Mouse (Mus musculus) Patski (cell line): ENCODE measurements around the gene Rnase10. TPM values are rescaled to one million over a fixed set of nuclear protein-coding genes. Genes with fewer than 3 reads are reported as not detected.
"Not testable (repeated sequence)": the region's sequence is repeated elsewhere in the genome, so short reads cannot be mapped to it uniquely, and the experiment has no call there.

Experiments used
- ATAC-seq: fragments of 100-300 bp; one replicate; pipeline ENCODE4 v1.8.0; 2021
- CTCF ChIA-PET: fragments of 350-600 bp; sonication (Branson Sonifier 250); formaldehyde crosslinking; loops from one replicate; lab custom pipeline; 2022; ENCODE audit warnings: inconsistent platforms; lab: Charles Lee
- POLR2A ChIA-PET: fragments of 350-600 bp; sonication (Branson Sonifier 250); formaldehyde crosslinking; loops from one replicate; lab custom pipeline; 2022; ENCODE audit warnings: antibody characterized with exemption, inconsistent platforms; lab: Charles Lee
- DNase-seq: peaks from one replicate; pipeline ENCODE4 v3.0.0-alpha.2; 2011; ENCODE audit warnings: low read depth, low spot score
- H3K27me3 ChIP-seq: fragments of 371-371 bp; one replicate; pipeline ENCODE4 v1.5.1; 2021
- CTCF ChIP-seq: fragments of 100-300 bp; IDR thresholded peaks from one replicate; pipeline ENCODE4 v1.5.1; 2021
- in situ Hi-C: fragments of 300-500 bp; cut with MboI; formaldehyde crosslinking; loops from 3 replicates; pipeline ENCODE4 v1.11.1; 2018; ENCODE audit warnings: low pct_unique_long_range_greater_than_20kb, mixed read lengths
- polyA plus RNA-seq: library from polyadenylated mRNA; unstranded; gene quantifications from one replicate; pipeline ENCODE4 v1.2.3, GENCODE M21; 2021

Gene Rnase10
- polyA plus RNA-seq: not detected

GRCm38 (mm10) chr14:51007152-51007801 lies at the start of gene Rnase10:
Gene Rnase10, plus strand, starts transcription at chr14:51007751.
- H3K27me3 ChIP-seq: no peaks in the 10 kb centered on the region
- TF ChIP-seq CTCF: no peak
- ChIA-PET POLR2A (no interaction called here), CTCF (interaction anchor here (1.1 to 2.1 kb wide), 5 partner anchors 11 to 15 kb away, joined by 3 to 7 read pairs (median 4); no protein-coding TSS in a partner anchor)
- ATAC-seq (no peak), DNase-seq (no peak)
- in situ Hi-C loops: no loop called here

DNA sequence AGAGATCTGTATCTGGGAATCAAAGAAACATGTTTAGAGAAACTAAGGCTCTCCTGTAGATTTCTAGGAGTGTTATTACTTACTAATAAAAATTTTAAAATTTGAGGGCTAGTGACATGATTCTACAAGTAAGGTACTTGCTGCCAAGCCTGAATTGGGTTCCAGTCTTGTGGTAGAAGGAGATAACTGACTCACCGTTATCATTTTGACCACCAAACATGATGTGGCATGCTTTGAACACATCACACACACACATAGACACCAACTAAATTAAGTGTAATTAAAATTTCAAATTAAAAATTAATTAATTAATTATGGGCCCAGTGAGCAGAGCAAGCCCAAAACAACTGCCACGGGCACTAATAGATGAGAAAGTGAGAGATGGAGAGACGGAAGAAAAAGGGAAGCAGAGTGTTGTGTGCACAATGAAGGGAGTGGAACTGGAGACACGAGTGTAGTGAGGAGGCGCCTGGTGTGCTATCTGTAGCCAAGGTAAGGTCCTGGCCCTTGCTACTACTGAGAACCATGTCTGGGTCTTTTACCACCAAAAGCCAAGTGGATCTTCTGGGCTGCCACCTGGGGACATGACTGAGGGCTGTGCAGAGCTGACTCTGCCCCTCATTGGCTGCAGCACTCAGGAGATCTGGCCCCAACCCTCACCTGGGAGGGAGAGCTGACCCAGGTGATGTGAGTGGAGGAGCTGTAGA lies 49.1 kb upstream of the Rnase10 start:
- ATAC-seq, DNase-seq, CTCF ChIA-PET, POLR2A ChIA-PET, H3K27me3 ChIP-seq, in situ Hi-C loops: not testable (repeated sequence)

DNA sequence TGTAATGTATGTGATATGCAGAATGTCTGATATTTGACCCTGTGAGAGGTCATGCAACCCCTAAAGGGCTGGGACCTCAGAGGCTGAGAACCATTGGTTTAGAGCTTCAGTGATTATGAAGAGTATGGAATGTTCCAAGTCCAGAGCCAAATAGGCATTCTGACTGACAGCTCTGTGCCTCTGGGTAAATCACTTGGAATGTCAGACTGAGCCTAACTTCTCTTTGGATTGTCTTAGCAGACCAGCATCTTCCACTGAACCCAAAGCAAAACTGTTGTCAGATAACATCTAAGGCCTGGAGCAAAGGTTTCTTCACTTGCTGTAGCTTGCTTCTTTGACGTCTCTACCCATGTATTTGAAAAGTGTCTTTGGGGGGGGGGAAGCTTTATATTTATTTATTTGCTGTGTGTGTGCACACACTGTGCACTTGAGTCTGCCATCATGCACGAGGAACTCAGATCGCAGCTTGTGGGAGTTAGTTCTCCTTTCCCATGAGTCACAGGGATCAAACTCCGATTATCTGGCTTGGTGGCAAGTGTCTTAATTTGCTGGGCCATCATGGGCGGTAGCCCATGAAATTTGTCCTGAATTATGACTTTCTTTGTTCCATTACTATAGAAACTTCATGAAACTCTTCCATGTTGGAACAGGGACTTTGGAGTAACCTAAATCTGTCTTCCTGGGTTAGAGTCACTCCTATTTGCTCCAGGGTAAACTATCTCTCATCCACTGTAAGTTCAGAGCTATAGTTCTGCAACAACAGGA lies 39.2 kb upstream of the Rnase10 start:
- H3K27me3 ChIP-seq: no peaks in the 10 kb centered on the region
- ChIA-PET CTCF (interaction anchor here (0.9 to 1.5 kb wide), 2 partner anchors 9 to 11 kb away, joined by 3 read pairs; no protein-coding TSS in a partner anchor), POLR2A (no interaction called here)
- in situ Hi-C loops: no loop called here
- ATAC-seq: no peak
- no peak for TF ChIP-seq CTCF
- no peak for DNase-seq

DNA sequence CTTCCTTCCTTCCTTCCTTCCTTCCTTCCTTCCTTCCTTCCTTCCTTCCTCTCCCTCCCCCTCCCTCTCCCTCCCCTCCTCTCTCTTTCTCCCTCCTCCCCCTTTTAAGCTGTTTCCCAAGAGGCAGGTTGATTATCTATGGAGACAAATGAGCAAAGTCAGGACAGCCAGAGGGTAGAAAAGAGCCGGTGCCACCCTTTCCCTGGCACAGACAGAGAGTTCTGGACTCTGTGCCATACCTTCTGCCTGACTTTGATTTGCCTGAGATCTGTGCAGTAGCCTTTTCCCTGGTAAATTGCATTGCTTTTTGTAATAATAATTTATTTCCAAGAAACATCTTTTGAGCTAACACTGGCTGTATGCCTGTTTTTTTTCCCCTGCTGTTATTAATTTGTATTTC lies 38.5 kb upstream of the Rnase10 start:
- DNase-seq (no peak), ATAC-seq (no peak)
- H3K27me3 ChIP-seq: no peaks in the 10 kb centered on the region
- ChIA-PET CTCF (interaction anchor here (1.2 to 1.5 kb wide), 2 partner anchors 9 to 32 kb away, joined by 3 read pairs; no protein-coding TSS in a partner anchor), POLR2A (no interaction called here)
- in situ Hi-C loops: no loop called here
- no peak for TF ChIP-seq CTCF

DNA sequence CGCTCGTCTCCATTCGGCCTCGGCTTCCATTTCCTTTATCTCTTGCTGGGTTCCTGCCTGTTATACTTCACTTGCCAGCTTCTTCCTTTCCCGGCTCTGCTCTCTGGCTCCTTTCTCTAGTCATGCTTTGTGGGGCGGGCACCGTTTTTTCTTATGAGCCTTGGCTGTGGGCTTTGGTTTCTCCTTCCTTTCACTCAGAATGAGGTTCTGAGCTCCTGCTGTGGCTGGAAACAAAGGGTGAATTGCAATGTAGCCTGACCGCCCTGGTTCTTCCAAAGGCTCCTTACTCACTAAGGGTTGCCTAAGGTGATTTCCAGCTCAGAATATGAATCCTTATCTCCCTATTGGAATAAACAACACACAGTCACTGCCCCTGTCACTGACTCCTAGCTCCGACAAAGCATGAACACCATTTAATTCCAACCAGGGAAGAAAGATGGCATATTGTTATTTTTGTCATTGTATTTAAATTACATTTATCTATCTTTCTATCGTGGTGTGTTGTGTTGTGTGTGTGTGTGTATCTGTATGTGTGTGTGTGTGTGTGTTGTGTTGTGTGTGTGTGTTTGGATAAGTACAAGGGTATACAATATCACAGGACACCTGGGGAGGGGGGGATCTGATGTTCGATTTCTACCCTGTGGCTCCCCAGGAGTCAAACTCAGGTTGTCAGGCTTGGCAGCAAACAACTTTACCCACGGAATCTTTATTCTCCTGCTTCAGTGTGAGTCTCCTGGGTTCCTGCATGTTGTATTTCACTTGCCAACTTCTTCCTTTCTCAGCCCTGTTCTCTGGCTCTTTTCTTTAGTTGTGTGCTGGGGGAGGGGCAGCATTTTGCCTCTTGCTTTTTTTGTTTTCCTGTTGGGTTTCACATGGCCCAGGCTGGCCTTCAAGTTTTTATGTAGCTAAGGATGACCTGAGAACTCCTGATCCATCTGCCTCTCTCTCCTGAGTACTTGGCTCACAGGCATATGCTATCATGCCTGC lies 37.7 kb upstream of the Rnase10 start:
- in situ Hi-C loops: no loop called here
- no peak for TF ChIP-seq CTCF
- ATAC-seq: no peak
- POLR2A ChIA-PET: no interaction called here
- CTCF ChIA-PET: interaction anchor here (1.2 to 1.5 kb wide), 2 partner anchors 8 to 33 kb away, joined by 3 read pairs; no protein-coding TSS in a partner anchor
- no peak for DNase-seq
- no peaks in the 10 kb centered on the region for H3K27me3 ChIP-seq

DNA sequence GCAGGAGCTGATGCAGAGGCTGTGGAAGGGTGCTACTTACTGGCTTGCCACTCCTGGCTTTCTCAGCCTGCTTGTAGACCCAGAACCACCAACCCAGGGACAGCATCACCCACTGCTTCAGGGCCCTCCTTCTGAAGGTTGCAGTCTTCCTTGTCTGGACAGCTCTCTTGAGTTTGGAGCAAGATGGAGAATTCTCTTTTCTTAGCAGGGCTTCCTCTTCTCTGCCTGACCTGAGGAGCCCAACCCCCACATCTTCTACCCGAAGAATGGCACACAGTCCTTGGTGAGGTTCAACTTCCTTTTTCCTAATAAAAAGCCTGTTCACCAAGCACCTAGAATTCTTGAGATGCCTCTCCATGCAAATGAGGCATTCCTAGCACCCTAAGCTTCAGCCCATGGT lies 36.7 kb upstream of the Rnase10 start:
- ChIA-PET CTCF (no interaction called here), POLR2A (no interaction called here)
- DNase-seq (no peak), ATAC-seq (no peak)
- no peaks in the 10 kb centered on the region for H3K27me3 ChIP-seq
- TF ChIP-seq CTCF: no peak
- in situ Hi-C loops: no loop called here

- CTCF ChIA-PET: interaction anchor here (0.6 kb wide), 1 partner anchor 16 kb away, joined by 3 read pairs; no protein-coding TSS in a partner anchor
- in situ Hi-C loops, POLR2A ChIA-PET, H3K27me3 ChIP-seq, ATAC-seq, DNase-seq: not testable (repeated sequence)
- peak; percentile 24 for TF ChIP-seq CTCF
These were observed 34.5 kb upstream of the Rnase10 start for GRCm38 (mm10) chr14:50973054-50973453.

DNA sequence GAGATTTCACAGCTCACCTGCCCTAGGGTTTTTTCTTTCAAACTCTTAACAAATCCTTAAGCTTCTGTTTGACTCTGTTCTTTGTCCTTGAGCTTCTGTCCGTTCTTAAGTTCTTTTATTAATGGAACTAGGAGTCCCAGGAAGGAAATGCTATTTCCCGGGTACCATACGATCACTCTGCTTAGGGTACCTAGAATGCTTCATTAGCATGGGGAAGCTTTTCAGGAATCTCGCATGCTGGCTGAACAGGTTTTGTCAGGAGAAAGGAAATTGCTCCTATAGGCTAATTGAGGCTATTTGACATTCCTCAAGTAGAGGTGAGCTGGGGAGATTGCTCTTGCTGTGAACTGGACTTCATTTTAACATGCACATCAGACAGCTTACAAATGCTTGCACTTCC lies 33.9 kb upstream of the Rnase10 start:
- in situ Hi-C loops: no loop called here
- no peaks in the 10 kb centered on the region for H3K27me3 ChIP-seq
- TF ChIP-seq CTCF: no peak
- DNase-seq: no peak
- ChIA-PET CTCF (no interaction called here), POLR2A (no interaction called here)
- ATAC-seq: no peak

GRCm38 (mm10) chr14:50975001-50975400 lies 32.5 kb upstream of the Rnase10 start:
- ATAC-seq: no peak
- ChIA-PET CTCF (no interaction called here), POLR2A (no interaction called here)
- TF ChIP-seq CTCF: no peak
- no peak for DNase-seq
- H3K27me3 ChIP-seq: no peaks in the 10 kb centered on the region
- in situ Hi-C loops: loop anchor here (5.0 kb wide), 1 partner anchor 43 kb away; the partner anchor contains the start of genes Pip4p1 and Pnp
